Mouse (Mus musculus): ENCODE measurements around the gene Sf3b6. TPM values are rescaled to one million over a fixed set of nuclear protein-coding genes. Genes with fewer than 3 reads are reported as not detected.

The Sf3b6 gene
- total RNA-seq, 2 experiments from 2014 or later = 172 to 189 TPM

GRCm38 (mm10) chr12:4836959-4837358, 19.6 kb downstream of the Sf3b6 start:
- ATAC-seq (replicated peaks; ENCODE audit: low FRiP score, low TSS enrichment, poor library complexity, severe bottlenecking) = no peak

- ATAC-seq (replicated peaks; ENCODE audit: low FRiP score, low TSS enrichment, poor library complexity, severe bottlenecking) = no peak
Measured at GRCm38 (mm10) chr12:4840010-4840409, 22.7 kb downstream of the Sf3b6 start.

- ATAC-seq (replicated peaks; ENCODE audit: low FRiP score, low TSS enrichment, poor library complexity, severe bottlenecking) = no peak
Measured at GRCm38 (mm10) chr12:4840741-4841140, 23.4 kb downstream of the Sf3b6 start.

GRCm38 (mm10) chr12:4841392-4841887, 24.1 kb downstream of the Sf3b6 start, which contains the start of gene Fkbp1b:
Fkbp1b (minus strand) TSS chr12:4841591.
- ATAC-seq (replicated peaks; ENCODE audit: low FRiP score, low TSS enrichment, poor library complexity, severe bottlenecking) = peak; percentile 41

- no peak for ATAC-seq (replicated peaks; ENCODE audit: low FRiP score, low TSS enrichment, poor library complexity, severe bottlenecking)
Measured at GRCm38 (mm10) chr12:4842456-4842855, 25.1 kb downstream of the Sf3b6 start.

GRCm38 (mm10) chr12:4842890-4843597, 25.7 kb downstream of the Sf3b6 start, which contains the start of gene Wdcp:
Wdcp (plus strand) TSS chr12:4843303.
- ATAC-seq (replicated peaks; ENCODE audit: low FRiP score, low TSS enrichment, poor library complexity, severe bottlenecking) = peak; percentile 90

- ATAC-seq (replicated peaks; ENCODE audit: low FRiP score, low TSS enrichment, poor library complexity, severe bottlenecking) = peak; percentile 32; the same call in 1 of the 2 replicates
Measured at GRCm38 (mm10) chr12:4843741-4844140, 26.4 kb downstream of the Sf3b6 start.

- ATAC-seq (replicated peaks; ENCODE audit: low FRiP score, low TSS enrichment, poor library complexity, severe bottlenecking) = no peak
Measured at GRCm38 (mm10) chr12:4856160-4856559, 38.8 kb downstream of the Sf3b6 start.

- ATAC-seq (replicated peaks; ENCODE audit: low FRiP score, low TSS enrichment, poor library complexity, severe bottlenecking) = no peak
Measured at GRCm38 (mm10) chr12:4856834-4857233, 39.5 kb downstream of the Sf3b6 start.

GRCm38 (mm10) chr12:4859241-4859914, 42.0 kb downstream of the Sf3b6 start:
- ATAC-seq (replicated peaks; ENCODE audit: low FRiP score, low TSS enrichment, poor library complexity, severe bottlenecking) = no peak

- no peak; the same call in 1 of the 2 replicates for ATAC-seq (replicated peaks; ENCODE audit: low FRiP score, low TSS enrichment, poor library complexity, severe bottlenecking)
Measured at GRCm38 (mm10) chr12:4862672-4863071, 45.3 kb downstream of the Sf3b6 start.

GRCm38 (mm10) chr12:4863654-4864337, 46.5 kb downstream of the Sf3b6 start:
- no peak for ATAC-seq (replicated peaks; ENCODE audit: low FRiP score, low TSS enrichment, poor library complexity, severe bottlenecking)

- ATAC-seq (replicated peaks; ENCODE audit: low FRiP score, low TSS enrichment, poor library complexity, severe bottlenecking) = no peak
Measured at GRCm38 (mm10) chr12:4864338-4864690, 47.0 kb downstream of the Sf3b6 start.

GRCm38 (mm10) chr12:4868924-4869323, 51.6 kb downstream of the Sf3b6 start:
- ATAC-seq (replicated peaks; ENCODE audit: low FRiP score, low TSS enrichment, poor library complexity, severe bottlenecking) = no peak

- no peak for ATAC-seq (replicated peaks; ENCODE audit: low FRiP score, low TSS enrichment, poor library complexity, severe bottlenecking)
Measured at GRCm38 (mm10) chr12:4871260-4871659, 53.9 kb downstream of the Sf3b6 start.

- no peak for ATAC-seq (replicated peaks; ENCODE audit: low FRiP score, low TSS enrichment, poor library complexity, severe bottlenecking)
Measured at GRCm38 (mm10) chr12:4872273-4872672, 54.9 kb downstream of the Sf3b6 start.

GRCm38 (mm10) chr12:4872983-4873477, 55.7 kb downstream of the Sf3b6 start:
- ATAC-seq (replicated peaks; ENCODE audit: low FRiP score, low TSS enrichment, poor library complexity, severe bottlenecking) = peak; percentile 77

- ATAC-seq (replicated peaks; ENCODE audit: low FRiP score, low TSS enrichment, poor library complexity, severe bottlenecking) = no peak
Measured at GRCm38 (mm10) chr12:4873531-4873930, 56.2 kb downstream of the Sf3b6 start.

- peak; percentile 79 for ATAC-seq (replicated peaks; ENCODE audit: low FRiP score, low TSS enrichment, poor library complexity, severe bottlenecking)
Measured at GRCm38 (mm10) chr12:4874161-4874927, 57.0 kb downstream of the Sf3b6 start, which contains the start of gene Mfsd2b. Mfsd2b (minus strand) TSS chr12:4874359.

All from megakaryocyte-erythroid progenitor cell, adult 5-6 weeks (primary cell).